Mouse (Mus musculus): ENCODE measurements around the gene Cbx5. TPM values are rescaled to one million over a fixed set of nuclear protein-coding genes. Genes with fewer than 3 reads are reported as not detected.
"Not testable (repeated sequence)": the region's sequence is repeated elsewhere in the genome, so short reads cannot be mapped to it uniquely, and the experiment has no call there.

The Cbx5 gene
- polyA plus RNA-seq, 1 experiment from 2014 or later = 27.8 TPM

DNA sequence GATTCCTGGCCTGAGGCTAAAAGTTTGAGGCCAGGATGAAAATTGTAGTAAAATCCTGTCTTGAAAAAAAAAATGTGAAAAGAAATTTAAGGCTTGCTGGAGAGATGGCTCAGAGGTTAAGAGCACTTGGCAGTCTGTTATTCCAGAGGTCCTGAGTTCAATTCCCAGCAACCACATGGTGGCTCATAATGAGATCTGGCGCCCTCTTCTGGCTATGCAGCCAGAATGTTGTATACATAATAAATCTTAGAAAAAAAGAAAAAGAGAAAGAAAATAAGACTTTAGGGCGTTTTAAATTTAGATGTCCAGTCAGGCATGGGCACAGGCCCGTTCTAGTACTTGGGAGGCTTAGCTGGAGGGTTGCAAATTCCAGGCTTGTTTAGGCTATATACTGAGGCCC is 40.1 kb upstream of the Cbx5 start:
- H3K4me1 ChIP-seq (ENCODE audit: insufficient read depth, low read depth, low read length) = no peaks in the 10 kb centered on the region
- H3K27ac ChIP-seq (ENCODE audit: low read length) = no peak overlapping the region
- H3K4me3 ChIP-seq (ENCODE audit: low read depth, low read length) = no peak overlapping the region
- no peak overlapping the region for H3K9ac ChIP-seq (replicated peaks; ENCODE audit: low read depth)
- no peaks in the 10 kb centered on the region for H3K27me3 ChIP-seq (replicated peaks; ENCODE audit: insufficient read depth, low read length)
- ATAC-seq = no peak
- TF ChIP-seq EP300 (IDR thresholded peaks at IDR 0.05) (no peak), CTCF (IDR thresholded peaks at IDR 0.05) (peak; percentile 61)
- H3K9me3 ChIP-seq (ENCODE audit: low read length) = no peaks in the 10 kb centered on the region
- no peak overlapping the region for H3K4me2 ChIP-seq (replicated peaks; ENCODE audit: low read depth, low read length)
- 51% methylated on average over 3 of the region's 3 CpGs for WGBS
- DNase-seq (ENCODE audit: low spot score) = peak; percentile 49
- H3K36me3 ChIP-seq (ENCODE audit: insufficient read depth, low read length) = no peaks in the 10 kb centered on the region

GRCm38 (mm10) chr15:103277949-103278348 is 38.3 kb upstream of the Cbx5 start:
- H3K9me3 ChIP-seq (ENCODE audit: low read length) = no peaks in the 10 kb centered on the region
- H3K27ac ChIP-seq (ENCODE audit: low read length) = no peak overlapping the region
- TF ChIP-seq CTCF (IDR thresholded peaks at IDR 0.05) (no peak), EP300 (IDR thresholded peaks at IDR 0.05) (no peak)
- H3K36me3 ChIP-seq (ENCODE audit: insufficient read depth, low read length) = no peaks in the 10 kb centered on the region
- ATAC-seq (no peak), DNase-seq (ENCODE audit: low spot score) (no peak)
- no peak overlapping the region for H3K9ac ChIP-seq (replicated peaks; ENCODE audit: low read depth)
- WGBS = 72% methylated on average over 7 of the region's 7 CpGs
- H3K4me2 ChIP-seq (replicated peaks; ENCODE audit: low read depth, low read length) = no peak overlapping the region
- H3K4me3 ChIP-seq (ENCODE audit: low read depth, low read length) = no peak overlapping the region
- H3K27me3 ChIP-seq (replicated peaks; ENCODE audit: insufficient read depth, low read length) = no peaks in the 10 kb centered on the region
- no peaks in the 10 kb centered on the region; the same call in 1 of the 2 replicates for H3K4me1 ChIP-seq (ENCODE audit: insufficient read depth, low read depth, low read length)

GRCm38 (mm10) chr15:103275943-103276342 is 36.3 kb upstream of the Cbx5 start:
- DNase-seq (ENCODE audit: low spot score); H3K36me3 ChIP-seq (ENCODE audit: insufficient read depth, low read length); H3K9me3 ChIP-seq (ENCODE audit: low read length); H3K27me3 ChIP-seq (replicated peaks; ENCODE audit: insufficient read depth, low read length); ATAC-seq; H3K4me2 ChIP-seq (replicated peaks; ENCODE audit: low read depth, low read length); H3K9ac ChIP-seq (replicated peaks; ENCODE audit: low read depth); H3K27ac ChIP-seq (ENCODE audit: low read length); H3K4me3 ChIP-seq (ENCODE audit: low read depth, low read length); H3K4me1 ChIP-seq (ENCODE audit: insufficient read depth, low read depth, low read length): not testable (repeated sequence)
- 93% methylated on average over 2 of the region's 3 CpGs for WGBS

DNA sequence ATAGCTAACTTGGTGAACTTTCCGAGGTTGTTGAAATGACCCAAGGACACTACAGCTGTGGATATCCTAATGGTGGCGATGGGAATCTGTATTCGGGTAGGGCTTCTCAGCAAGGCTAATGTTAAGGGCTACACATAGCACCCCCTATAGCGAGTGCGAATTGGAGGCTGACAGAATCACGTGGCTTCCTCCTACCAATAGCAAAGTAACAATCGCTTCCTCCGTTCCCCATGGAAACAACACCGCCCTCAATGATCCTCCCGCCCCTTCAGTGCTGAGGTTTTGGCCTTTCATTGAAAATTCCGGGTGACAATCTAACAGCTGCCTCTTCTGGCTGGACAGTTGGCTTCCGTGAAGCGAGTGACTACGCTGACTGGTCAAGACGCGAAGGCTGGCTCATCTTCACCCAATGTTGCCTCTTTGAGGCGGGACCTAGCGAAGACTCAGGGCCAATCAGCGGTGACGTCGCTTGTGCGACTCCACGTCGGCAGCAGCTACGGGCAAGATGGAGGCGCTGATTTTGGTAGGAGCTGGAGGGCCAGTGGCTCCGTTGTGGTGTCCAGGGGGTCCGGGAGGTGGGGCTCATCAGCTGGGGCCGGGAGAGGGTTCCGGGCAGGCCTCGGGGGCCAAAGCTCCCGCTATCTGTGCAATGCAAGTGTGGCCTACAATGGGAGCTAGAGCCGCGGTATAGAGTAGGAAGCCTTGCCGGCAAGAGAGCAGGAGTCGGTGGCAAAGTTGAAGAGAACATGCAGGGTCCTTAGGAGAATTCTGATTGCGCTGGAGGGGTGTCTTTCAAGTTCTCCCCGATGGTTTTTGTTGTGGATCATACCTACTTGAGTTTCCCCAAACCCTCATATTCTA is 33.0 kb upstream of the Cbx5 start, which contains the start of gene Copz1:
Gene Copz1, plus strand, starts transcription at position 296 of the 861 bp plus-strand sequence.
- ATAC-seq (peak; percentile 99), DNase-seq (ENCODE audit: low spot score) (peak; percentile 100)
- H3K4me1 ChIP-seq (ENCODE audit: insufficient read depth, low read depth, low read length) = no peaks in the 10 kb centered on the region; the same call in 1 of the 2 replicates
- peak within 1 kb of the TSS; percentile 83 for H3K27ac ChIP-seq (ENCODE audit: low read length)
- WGBS = under 1% methylated on average over 38 of the region's 38 CpGs
- H3K9me3 ChIP-seq (ENCODE audit: low read length) = no peaks in the 10 kb centered on the region
- H3K36me3 ChIP-seq (ENCODE audit: insufficient read depth, low read length) = no peaks in the 10 kb centered on the region
- peak; percentile 57 for TF ChIP-seq CTCF (IDR thresholded peaks at IDR 0.05)
- TF ChIP-seq EP300 (IDR thresholded peaks at IDR 0.05) = no peak
- peak within 1 kb of the TSS; percentile 78 for H3K4me3 ChIP-seq (ENCODE audit: low read depth, low read length)
- H3K9ac ChIP-seq (replicated peaks; ENCODE audit: low read depth) = peak within 1 kb of the TSS; percentile 88
- peak within 1 kb of the TSS; percentile 62 for H3K4me2 ChIP-seq (replicated peaks; ENCODE audit: low read depth, low read length)
- no peaks in the 10 kb centered on the region for H3K27me3 ChIP-seq (replicated peaks; ENCODE audit: insufficient read depth, low read length)

DNA sequence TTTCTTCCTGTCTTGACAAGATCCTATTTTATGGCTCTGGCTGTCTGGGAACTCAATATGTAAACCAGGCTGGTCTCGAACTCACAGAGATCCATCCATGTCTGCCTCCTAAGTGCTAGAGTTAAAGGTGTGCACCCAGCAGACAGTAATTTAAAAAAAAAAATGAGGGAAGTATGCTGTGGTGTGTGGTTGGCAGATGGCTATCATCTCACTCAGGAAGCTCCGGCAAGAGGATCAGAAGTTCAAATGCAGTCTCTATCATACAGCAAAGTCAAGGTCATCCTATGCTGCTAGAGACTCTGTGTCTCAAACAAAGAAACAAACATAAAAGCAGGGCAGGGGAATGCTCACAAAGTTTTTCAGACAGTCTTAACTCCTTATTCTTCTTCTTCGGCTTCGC is 29.3 kb upstream of the Cbx5 start:
- no peaks in the 10 kb centered on the region for H3K4me1 ChIP-seq (ENCODE audit: insufficient read depth, low read depth, low read length)
- no peak overlapping the region for H3K4me3 ChIP-seq (ENCODE audit: low read depth, low read length)
- H3K9ac ChIP-seq (replicated peaks; ENCODE audit: low read depth) = no peak overlapping the region
- ATAC-seq (no peak), DNase-seq (ENCODE audit: low spot score) (no peak)
- TF ChIP-seq CTCF (IDR thresholded peaks at IDR 0.05) (no peak), EP300 (IDR thresholded peaks at IDR 0.05) (no peak)
- H3K9me3 ChIP-seq (ENCODE audit: low read length) = no peaks in the 10 kb centered on the region
- no peak overlapping the region for H3K4me2 ChIP-seq (replicated peaks; ENCODE audit: low read depth, low read length)
- H3K36me3 ChIP-seq (ENCODE audit: insufficient read depth, low read length) = no peaks in the 10 kb centered on the region
- H3K27me3 ChIP-seq (replicated peaks; ENCODE audit: insufficient read depth, low read length) = no peaks in the 10 kb centered on the region
- no peak overlapping the region for H3K27ac ChIP-seq (ENCODE audit: low read length)
- WGBS = 77% methylated on average over 4 of the region's 4 CpGs

GRCm38 (mm10) chr15:103264794-103265193 is 25.2 kb upstream of the Cbx5 start:
- Histone ChIP-seq H3K9me3 (ENCODE audit: low read length) (no peaks in the 10 kb centered on the region), H3K27me3 (replicated peaks; ENCODE audit: insufficient read depth, low read length) (no peaks in the 10 kb centered on the region), H3K27ac (ENCODE audit: low read length) (no peak overlapping the region), H3K4me1 (ENCODE audit: insufficient read depth, low read depth, low read length) (no peaks in the 10 kb centered on the region), H3K9ac (replicated peaks; ENCODE audit: low read depth) (no peak overlapping the region), H3K4me3 (ENCODE audit: low read depth, low read length) (no peak overlapping the region), H3K4me2 (replicated peaks; ENCODE audit: low read depth, low read length) (no peak overlapping the region), H3K36me3 (ENCODE audit: insufficient read depth, low read length) (no peaks in the 10 kb centered on the region)
- TF ChIP-seq CTCF (IDR thresholded peaks at IDR 0.05) (no peak), EP300 (IDR thresholded peaks at IDR 0.05) (no peak)
- 85% methylated on average over 2 of the region's 2 CpGs for WGBS
- DNase-seq (ENCODE audit: low spot score) = no peak
- no peak for ATAC-seq

Data from lung, postnatal 0 days (tissue).